Mouse (Mus musculus): ENCODE measurements at regions not wholly inside any gene's neighbourhood (a gene's known extent, or its start where the extent isn't known, plus 50 kb on each side); places are given as distances from the start of the nearest gene placed in this dataset.

DNA sequence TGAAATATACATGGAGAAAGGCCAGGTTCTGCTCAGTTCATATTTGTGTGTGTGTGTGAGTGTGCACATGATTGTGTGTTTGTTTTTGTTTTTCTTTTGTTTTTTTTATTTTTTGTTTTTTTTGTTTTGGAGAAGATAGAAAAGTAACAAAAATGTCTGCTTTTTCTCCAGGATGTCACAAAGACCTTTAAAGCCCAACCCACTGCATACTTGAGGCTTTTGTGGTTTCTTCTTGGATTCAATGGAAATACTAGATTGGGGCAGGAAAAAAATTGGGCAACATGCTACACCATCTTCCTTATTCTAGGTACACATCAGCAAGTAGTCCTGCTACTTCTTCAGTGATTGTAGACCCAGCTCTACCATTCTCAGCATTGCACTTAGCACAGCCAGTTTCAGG, 226.7 kb downstream of the Stim2 start:
- DNase-seq (ENCODE audit: low spot score), result no peak
- no peaks in the 10 kb centered on the region for H3K4me1 ChIP-seq
- no peak overlapping the region for H3K4me3 ChIP-seq
- H3K36me3 ChIP-seq, result no peaks in the 10 kb centered on the region
- H3K27me3 ChIP-seq (ENCODE audit: low read depth, poor library complexity, severe bottlenecking), result no peaks in the 10 kb centered on the region
- H3K27ac ChIP-seq, result no peak overlapping the region
- no peaks in the 10 kb centered on the region for H3K9me3 ChIP-seq (replicated peaks)

- no peaks in the 10 kb centered on the region for H3K27me3 ChIP-seq (ENCODE audit: low read depth, poor library complexity, severe bottlenecking)
- no peak overlapping the region for H3K27ac ChIP-seq
- no peaks in the 10 kb centered on the region for H3K36me3 ChIP-seq
- H3K9me3 ChIP-seq (replicated peaks), result no peaks in the 10 kb centered on the region
- no peak overlapping the region for H3K4me3 ChIP-seq
- no peak for DNase-seq (ENCODE audit: low spot score)
- WGBS, result 64% methylated on average over 1 of the region's 1 CpGs
- H3K4me1 ChIP-seq, result no peaks in the 10 kb centered on the region
Measured at GRCm38 (mm10) chr5:54234580-54234979, 236.3 kb downstream of the Stim2 start.

DNA sequence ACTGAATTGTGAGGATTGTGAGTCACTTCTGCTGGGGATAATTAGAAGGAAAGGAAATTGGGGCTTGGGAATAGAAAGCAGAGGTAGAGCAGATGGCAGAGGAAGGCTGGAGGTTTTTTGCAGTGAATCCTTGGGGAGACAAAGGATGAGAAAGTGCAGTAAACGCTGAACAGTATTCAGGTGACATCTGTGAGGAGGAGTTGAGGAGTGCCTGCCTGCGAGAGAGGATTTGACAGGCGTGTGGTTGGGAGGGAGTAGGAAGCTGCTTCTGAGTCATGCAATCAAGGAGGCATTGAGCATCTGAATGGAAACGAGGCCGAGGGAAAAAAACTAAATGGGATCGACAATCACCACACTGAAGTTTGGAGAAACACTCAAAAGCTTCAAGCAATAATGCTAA, 236.9 kb downstream of the Stim2 start:
- Histone ChIP-seq H3K4me3 (no peak overlapping the region), H3K9me3 (replicated peaks) (no peaks in the 10 kb centered on the region), H3K27ac (no peak overlapping the region), H3K36me3 (no peaks in the 10 kb centered on the region), H3K4me1 (no peaks in the 10 kb centered on the region), H3K27me3 (ENCODE audit: low read depth, poor library complexity, severe bottlenecking) (no peaks in the 10 kb centered on the region)
- WGBS, result 66% methylated on average over 6 of the region's 6 CpGs
- DNase-seq (ENCODE audit: low spot score), result no peak

GRCm38 (mm10) chr5:54237226-54237625, 238.9 kb downstream of the Stim2 start:
- Histone ChIP-seq H3K9me3 (replicated peaks) (no peaks in the 10 kb centered on the region), H3K27me3 (ENCODE audit: low read depth, poor library complexity, severe bottlenecking) (no peaks in the 10 kb centered on the region), H3K27ac (no peak overlapping the region), H3K4me3 (no peak overlapping the region), H3K4me1 (0 out of 2 replicates have a peak, but pooled peaks cover 3% of the 10 kb centered on the region), H3K36me3 (no peaks in the 10 kb centered on the region)
- 90% methylated on average over 2 of the region's 2 CpGs for WGBS
- DNase-seq (ENCODE audit: low spot score), result no peak

- H3K36me3 ChIP-seq, result no peaks in the 10 kb centered on the region
- no peaks in the 10 kb centered on the region for H3K9me3 ChIP-seq (replicated peaks)
- no peak for DNase-seq (ENCODE audit: low spot score)
- H3K27ac ChIP-seq, result no peak overlapping the region
- no peaks in the 10 kb centered on the region for H3K27me3 ChIP-seq (ENCODE audit: low read depth, poor library complexity, severe bottlenecking)
- WGBS, result 70% methylated on average over 3 of the region's 3 CpGs
- H3K4me3 ChIP-seq, result no peak overlapping the region
- 0 out of 2 replicates have a peak, but pooled peaks cover 3% of the 10 kb centered on the region for H3K4me1 ChIP-seq
Measured at GRCm38 (mm10) chr5:54238646-54239167, 240.4 kb downstream of the Stim2 start.

- DNase-seq (ENCODE audit: low spot score), result no peak
- WGBS, result 96% methylated on average over 3 of the region's 3 CpGs
Measured at GRCm38 (mm10) chr5:54239586-54239985, 241.3 kb downstream of the Stim2 start.

DNA sequence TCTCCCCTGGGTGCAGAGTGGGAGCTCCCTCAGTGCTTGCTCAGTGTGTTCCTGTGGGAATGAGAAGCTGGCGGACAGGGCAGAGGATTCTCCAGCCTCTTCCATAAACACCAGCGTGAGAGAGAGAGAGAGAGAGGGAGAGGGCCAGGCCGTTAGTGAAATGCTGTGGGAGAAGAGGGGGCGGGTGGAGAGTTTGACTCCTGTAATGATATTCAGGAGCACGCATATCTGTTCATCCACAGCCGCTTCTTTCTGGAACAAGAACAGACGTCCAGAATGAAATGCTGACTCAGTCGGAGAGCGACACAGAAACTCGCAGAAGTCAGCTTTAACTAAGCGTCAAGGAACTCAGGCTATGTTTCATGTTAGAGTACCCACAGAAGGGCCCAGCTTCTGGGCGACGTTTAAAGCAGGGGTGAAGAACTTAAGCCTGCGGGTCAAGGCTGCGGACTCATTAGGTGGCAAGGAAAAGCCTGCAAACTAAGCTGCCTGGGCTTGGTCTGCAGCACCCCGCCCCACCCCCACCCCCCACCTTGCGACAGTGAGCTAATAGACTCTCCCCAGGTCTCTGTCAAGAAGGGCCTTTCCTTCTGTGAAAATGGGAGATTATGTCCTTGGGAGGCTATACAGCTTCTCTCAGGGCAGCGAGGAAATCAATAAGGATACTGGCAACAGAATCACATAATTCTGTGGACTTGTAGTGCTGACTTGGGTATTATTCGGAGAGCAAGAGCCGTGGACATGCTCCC, 243.0 kb downstream of the Stim2 start:
- Histone ChIP-seq H3K4me3 (no peak overlapping the region), H3K4me1 (0 out of 2 replicates have a peak, but pooled peaks cover 3% of the 10 kb centered on the region), H3K27me3 (ENCODE audit: low read depth, poor library complexity, severe bottlenecking) (no peaks in the 10 kb centered on the region), H3K27ac (no peak overlapping the region), H3K36me3 (no peaks in the 10 kb centered on the region), H3K9me3 (replicated peaks) (no peaks in the 10 kb centered on the region)
- no peak for DNase-seq (ENCODE audit: low spot score)
- 44% methylated on average over 20 of the region's 20 CpGs for WGBS

More at GRCm38 (mm10) chr5:54239586-54239985, 241.3 kb downstream of the Stim2 start:
- H3K36me3 ChIP-seq, result no peaks in the 10 kb centered on the region
- no peak overlapping the region for H3K27ac ChIP-seq
- 0 out of 2 replicates have a peak, but pooled peaks cover 3% of the 10 kb centered on the region for H3K4me1 ChIP-seq
- no peak overlapping the region for H3K4me3 ChIP-seq
- H3K27me3 ChIP-seq (ENCODE audit: low read depth, poor library complexity, severe bottlenecking), result no peaks in the 10 kb centered on the region
- no peaks in the 10 kb centered on the region for H3K9me3 ChIP-seq (replicated peaks)

DNA sequence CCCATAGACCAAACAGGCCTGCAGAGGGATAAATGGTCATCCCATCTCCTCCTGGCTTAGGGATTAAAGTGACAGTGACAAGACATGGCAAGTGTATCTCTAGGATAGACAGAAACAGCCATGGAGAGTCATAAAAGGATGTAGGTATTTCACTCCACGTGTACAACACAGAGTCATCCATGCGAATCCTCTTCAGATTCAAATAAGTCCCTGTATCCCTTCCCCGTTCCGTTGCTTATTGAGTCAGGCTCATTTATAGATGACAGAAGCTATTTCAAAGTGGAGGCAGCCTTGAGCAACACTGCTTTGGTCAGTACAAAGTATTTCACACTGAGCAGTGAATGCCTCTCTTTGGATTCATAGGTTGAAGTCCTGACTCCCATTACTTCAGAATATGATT, 243.8 kb downstream of the Stim2 start:
- no peaks in the 10 kb centered on the region for H3K36me3 ChIP-seq
- H3K27ac ChIP-seq, result no peak overlapping the region
- no peak overlapping the region for H3K4me3 ChIP-seq
- 0 out of 2 replicates have a peak, but pooled peaks cover 3% of the 10 kb centered on the region for H3K4me1 ChIP-seq
- no peak for DNase-seq (ENCODE audit: low spot score)
- WGBS, result 96% methylated on average over 4 of the region's 4 CpGs
- H3K9me3 ChIP-seq (replicated peaks), result no peaks in the 10 kb centered on the region
- H3K27me3 ChIP-seq (ENCODE audit: low read depth, poor library complexity, severe bottlenecking), result no peaks in the 10 kb centered on the region

DNA sequence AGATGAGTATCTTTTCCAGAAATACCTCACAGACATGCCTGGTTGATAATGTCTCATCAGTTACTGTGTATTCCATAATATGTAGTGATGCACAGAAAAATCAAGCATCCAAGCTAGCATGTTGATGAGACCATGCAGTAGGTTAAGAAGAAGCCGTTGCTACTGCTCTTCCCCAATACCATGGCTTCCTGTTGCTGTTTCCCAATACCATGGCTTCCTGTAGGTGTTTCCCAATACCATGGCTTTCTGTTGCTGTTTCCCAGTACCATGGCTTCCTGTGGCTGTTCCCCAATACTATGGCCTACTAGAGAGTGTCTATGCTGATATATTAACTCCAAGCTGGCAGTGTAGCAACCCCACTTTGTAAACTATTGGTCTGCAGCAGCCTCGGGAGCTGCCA, 253.7 kb downstream of the Stim2 start:
- H3K27me3 ChIP-seq (ENCODE audit: low read depth, poor library complexity, severe bottlenecking), result no peaks in the 10 kb centered on the region; the same call in 1 of the 2 replicates
- WGBS, result 81% methylated on average over 2 of the region's 2 CpGs
- DNase-seq (ENCODE audit: low spot score), result no peak

DNA sequence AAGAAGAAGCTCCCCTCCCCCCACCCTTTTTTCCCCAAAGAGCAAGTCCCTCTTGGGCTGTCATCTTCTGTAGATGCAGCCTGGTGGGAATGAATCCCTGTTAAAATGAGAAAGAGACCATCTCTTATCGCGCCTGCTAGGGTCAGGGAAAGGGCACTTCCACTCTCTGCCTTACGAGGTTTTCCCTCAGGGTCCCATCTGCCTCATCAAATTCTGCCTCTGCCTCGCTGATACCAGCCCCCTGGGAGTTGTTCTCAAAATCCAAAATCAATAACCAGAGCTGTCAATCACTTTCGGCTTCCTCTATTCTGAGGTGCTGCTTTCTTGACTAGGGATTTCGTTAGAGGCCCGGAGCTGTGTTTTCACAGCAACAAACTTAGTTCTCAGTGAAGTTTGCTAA, 255.7 kb downstream of the Stim2 start:
- no peak overlapping the region for H3K4me3 ChIP-seq
- no peaks in the 10 kb centered on the region for H3K9me3 ChIP-seq (replicated peaks)
- no peak overlapping the region for H3K27ac ChIP-seq
- no peaks in the 10 kb centered on the region for H3K36me3 ChIP-seq
- H3K4me1 ChIP-seq, result no peaks in the 10 kb centered on the region
- DNase-seq (ENCODE audit: low spot score), result no peak
- no peaks in the 10 kb centered on the region; the same call in 1 of the 2 replicates for H3K27me3 ChIP-seq (ENCODE audit: low read depth, poor library complexity, severe bottlenecking)
- WGBS, result 63% methylated on average over 7 of the region's 7 CpGs

More for the DNA sequence above, 253.7 kb downstream of the Stim2 start:
- Histone ChIP-seq H3K4me1 (no peaks in the 10 kb centered on the region), H3K9me3 (replicated peaks) (no peaks in the 10 kb centered on the region), H3K27ac (no peak overlapping the region), H3K4me3 (no peak overlapping the region), H3K36me3 (no peaks in the 10 kb centered on the region)

- Histone ChIP-seq H3K9me3 (replicated peaks) (no peaks in the 10 kb centered on the region), H3K4me1 (no peaks in the 10 kb centered on the region), H3K4me3 (no peak overlapping the region), H3K27ac (no peak overlapping the region), H3K36me3 (no peaks in the 10 kb centered on the region), H3K27me3 (ENCODE audit: low read depth, poor library complexity, severe bottlenecking) (no peaks in the 10 kb centered on the region)
- peak; percentile 34 for DNase-seq (ENCODE audit: low spot score)
- WGBS, result 28% methylated on average over 1 of the region's 1 CpGs
Measured at GRCm38 (mm10) chr5:54258087-54258733, 259.9 kb downstream of the Stim2 start.

- Histone ChIP-seq H3K27me3 (ENCODE audit: low read depth, poor library complexity, severe bottlenecking) (no peaks in the 10 kb centered on the region), H3K4me3 (no peak overlapping the region), H3K9me3 (replicated peaks) (no peaks in the 10 kb centered on the region), H3K36me3 (no peaks in the 10 kb centered on the region), H3K27ac (no peak overlapping the region), H3K4me1 (peaks cover 3% of the 10 kb centered on the region; the same call in 1 of the 2 replicates)
- DNase-seq (ENCODE audit: low spot score), result peak; percentile 35
- WGBS, result 70% methylated on average over 9 of the region's 9 CpGs
Measured at GRCm38 (mm10) chr5:54264867-54265434, 266.7 kb downstream of the Stim2 start.
